Mouse (Mus musculus): ENCODE data around the gene Orai3.

The Orai3 gene

GRCm38 (mm10) chr7:127798591-127798990 lies 29.0 kb downstream of the Orai3 start:
- no peak for DNase-seq (ENCODE audit: low read depth, low spot score)

GRCm38 (mm10) chr7:127799211-127799610 lies 29.6 kb downstream of the Orai3 start:
- no peak for DNase-seq (ENCODE audit: low read depth, low spot score)

- no peak for DNase-seq (ENCODE audit: low read depth, low spot score)
These were observed 30.1 kb downstream of the Orai3 start for GRCm38 (mm10) chr7:127799738-127800137.

- peak; percentile 84 for DNase-seq (ENCODE audit: low read depth, low spot score)
These were observed 30.9 kb downstream of the Orai3 start, which contains the start of gene Hsd3b7 for GRCm38 (mm10) chr7:127800435-127801009. Gene Hsd3b7 (plus strand): TSS chr7:127800604.

- DNase-seq (ENCODE audit: low read depth, low spot score), result no peak
These were observed 31.5 kb downstream of the Orai3 start for GRCm38 (mm10) chr7:127801010-127801621.

- no peak for DNase-seq (ENCODE audit: low read depth, low spot score)
These were observed 32.7 kb downstream of the Orai3 start for GRCm38 (mm10) chr7:127802313-127802712.

- DNase-seq (ENCODE audit: low read depth, low spot score), result no peak
These were observed 39.2 kb downstream of the Orai3 start for GRCm38 (mm10) chr7:127808821-127809220.

GRCm38 (mm10) chr7:127809846-127810245 lies 40.2 kb downstream of the Orai3 start:
- no peak for DNase-seq (ENCODE audit: low read depth, low spot score)

- DNase-seq (ENCODE audit: low read depth, low spot score), result no peak
These were observed 41.0 kb downstream of the Orai3 start for GRCm38 (mm10) chr7:127810650-127811049.

GRCm38 (mm10) chr7:127811240-127811639 lies 41.6 kb downstream of the Orai3 start:
- no peak for DNase-seq (ENCODE audit: low read depth, low spot score)

GRCm38 (mm10) chr7:127812292-127812691 lies 42.7 kb downstream of the Orai3 start:
- DNase-seq (ENCODE audit: low read depth, low spot score), result no peak

GRCm38 (mm10) chr7:127813821-127814220 lies 44.2 kb downstream of the Orai3 start:
- no peak for DNase-seq (ENCODE audit: low read depth, low spot score)

- DNase-seq (ENCODE audit: low read depth, low spot score), result no peak
These were observed 44.8 kb downstream of the Orai3 start for GRCm38 (mm10) chr7:127814241-127814921.

- DNase-seq (ENCODE audit: low read depth, low spot score), result no peak
These were observed 45.6 kb downstream of the Orai3 start for GRCm38 (mm10) chr7:127815116-127815665.

GRCm38 (mm10) chr7:127815954-127816821 lies 46.6 kb downstream of the Orai3 start:
- DNase-seq (ENCODE audit: low read depth, low spot score), result peak; percentile 41

GRCm38 (mm10) chr7:127817053-127817452 lies 47.4 kb downstream of the Orai3 start:
- DNase-seq (ENCODE audit: low read depth, low spot score), result no peak

- DNase-seq (ENCODE audit: low read depth, low spot score), result no peak
These were observed 48.2 kb downstream of the Orai3 start for GRCm38 (mm10) chr7:127817776-127818175.

- DNase-seq (ENCODE audit: low read depth, low spot score), result no peak
These were observed 51.4 kb downstream of the Orai3 start for GRCm38 (mm10) chr7:127820836-127821509.

- no peak for DNase-seq (ENCODE audit: low read depth, low spot score)
These were observed 52.9 kb downstream of the Orai3 start for GRCm38 (mm10) chr7:127822494-127822893.

- no peak for DNase-seq (ENCODE audit: low read depth, low spot score)
These were observed 53.9 kb downstream of the Orai3 start for GRCm38 (mm10) chr7:127823236-127824171.

Measured in CD4-positive, CD25-positive, alpha-beta regulatory T cell, adult 2 months (primary cell).